Mouse (Mus musculus): ENCODE measurements around the gene Ccdc28b. TPM values are rescaled to one million over a fixed set of nuclear protein-coding genes. Genes with fewer than 3 reads are reported as not detected.

The Ccdc28b gene
- total RNA-seq, 2 experiments from 2014 or later: 68.6 to 89.0 TPM

DNA sequence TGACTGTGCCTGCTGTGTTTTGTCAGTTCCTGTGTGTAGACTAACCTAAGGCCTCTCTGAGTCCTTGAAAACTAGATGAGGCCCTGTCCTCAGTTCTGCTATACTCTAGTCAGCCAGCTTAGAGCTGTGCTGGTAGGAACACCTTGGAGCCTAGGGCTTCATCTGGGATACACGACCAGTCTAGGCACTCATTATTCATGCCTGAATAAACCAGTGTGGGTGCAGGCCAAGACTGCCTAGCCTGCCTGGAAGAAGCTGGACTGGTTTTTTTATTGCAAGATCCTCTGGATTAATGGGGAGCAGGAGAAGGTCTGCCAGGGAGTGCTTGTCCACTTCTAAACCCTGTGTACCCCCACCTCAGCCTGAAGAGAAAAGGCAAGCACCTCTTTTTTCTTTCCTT lies 36.8 kb downstream of the Ccdc28b start:
- no peak for ATAC-seq (ENCODE audit: poor library complexity, severe bottlenecking)

DNA sequence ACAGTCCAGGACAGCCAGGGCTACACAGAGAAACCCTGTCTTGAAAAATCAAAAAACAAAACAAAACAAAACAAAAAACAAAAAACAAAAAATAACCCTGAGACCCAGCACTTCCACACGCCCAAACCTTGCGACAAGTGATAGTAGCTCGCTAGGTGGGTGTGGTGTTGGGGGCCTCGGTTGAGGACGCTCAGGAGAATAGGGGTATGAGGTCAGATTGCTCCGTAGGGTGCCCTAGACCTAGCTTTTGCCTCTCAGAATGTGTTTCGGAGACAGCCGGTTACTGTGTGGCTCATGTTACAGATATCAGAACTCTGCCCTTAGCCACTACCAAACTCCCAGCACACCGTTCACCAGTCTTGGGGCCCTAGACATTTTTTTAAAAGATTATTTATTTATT lies 38.0 kb downstream of the Ccdc28b start:
- ATAC-seq (ENCODE audit: poor library complexity, severe bottlenecking): no peak

DNA sequence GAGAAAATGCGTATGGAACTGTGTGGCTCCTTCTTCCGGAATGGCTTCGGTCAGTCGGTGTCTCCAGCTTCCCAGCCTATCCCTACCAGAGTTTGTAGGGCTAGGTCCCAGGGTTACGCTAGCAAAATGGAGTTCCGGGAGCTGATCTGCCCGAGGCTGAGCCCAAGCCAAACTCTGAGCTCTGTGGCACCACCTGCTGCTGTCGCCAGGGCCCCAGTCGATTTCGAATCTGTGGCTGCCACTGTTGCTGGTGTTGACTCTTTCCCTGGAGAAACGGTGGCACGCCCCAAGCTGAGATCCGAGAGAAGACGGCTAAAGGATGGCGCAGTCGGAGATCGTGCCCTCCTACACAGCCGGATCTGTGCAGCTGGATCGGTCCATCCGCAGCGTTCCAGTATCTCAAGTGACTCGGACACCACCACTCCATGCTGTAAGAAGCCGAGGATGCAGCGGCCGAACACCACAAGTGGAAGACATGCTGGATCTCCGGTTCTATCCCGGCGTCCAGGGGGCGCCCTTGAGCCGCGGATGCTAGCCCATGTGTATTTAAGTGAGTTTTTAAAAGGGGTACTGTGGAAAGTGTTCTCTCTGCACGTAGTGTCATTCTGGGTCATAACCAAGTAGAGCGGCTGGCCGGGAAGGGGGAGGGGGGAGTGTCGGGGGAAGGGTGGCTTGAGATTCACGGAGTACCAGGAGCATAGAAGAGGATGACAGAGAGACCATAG lies 38.7 kb downstream of the Ccdc28b start:
- peak; percentile 94 for ATAC-seq (ENCODE audit: poor library complexity, severe bottlenecking)

DNA sequence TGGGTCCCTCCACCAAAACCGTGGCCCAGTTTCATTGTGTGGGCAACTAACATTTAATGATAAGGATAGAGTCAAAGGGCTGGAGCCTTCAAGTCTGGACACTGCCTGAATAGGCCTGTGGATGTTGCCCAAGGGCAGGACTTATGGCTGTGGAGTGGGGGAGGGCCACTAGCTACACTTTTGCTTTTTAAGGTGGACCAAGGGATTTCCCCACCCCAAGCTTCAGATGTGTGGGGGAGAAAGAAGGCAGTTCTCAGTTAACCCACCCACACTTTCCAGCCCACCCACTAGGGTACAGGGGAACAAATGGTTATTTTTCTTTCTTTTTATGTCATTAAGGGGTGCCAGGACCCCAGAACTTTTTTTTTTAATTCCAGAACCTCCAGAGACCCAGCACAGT lies 39.4 kb downstream of the Ccdc28b start:
- no peak for ATAC-seq (ENCODE audit: poor library complexity, severe bottlenecking)

DNA sequence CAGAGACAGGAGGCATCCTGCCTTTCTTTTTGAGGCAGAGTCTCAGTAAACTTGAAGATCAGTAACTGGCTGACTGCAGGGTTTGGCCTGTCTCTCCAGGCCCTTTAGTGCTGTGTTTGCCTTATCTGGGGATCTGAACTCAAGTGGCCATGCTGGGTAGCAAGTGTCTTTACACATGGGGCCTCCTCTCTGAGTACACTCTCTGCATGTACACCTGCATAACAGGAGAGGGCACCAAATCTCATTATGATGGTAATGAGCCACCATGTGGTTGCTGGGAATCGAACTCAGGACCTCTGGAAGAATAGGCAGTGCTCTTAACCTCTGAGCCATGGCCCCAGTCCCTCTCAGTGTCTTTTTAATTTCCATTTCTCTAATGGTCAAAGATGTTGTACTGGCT lies 41.5 kb downstream of the Ccdc28b start:
- no peak for ATAC-seq (ENCODE audit: poor library complexity, severe bottlenecking)

DNA sequence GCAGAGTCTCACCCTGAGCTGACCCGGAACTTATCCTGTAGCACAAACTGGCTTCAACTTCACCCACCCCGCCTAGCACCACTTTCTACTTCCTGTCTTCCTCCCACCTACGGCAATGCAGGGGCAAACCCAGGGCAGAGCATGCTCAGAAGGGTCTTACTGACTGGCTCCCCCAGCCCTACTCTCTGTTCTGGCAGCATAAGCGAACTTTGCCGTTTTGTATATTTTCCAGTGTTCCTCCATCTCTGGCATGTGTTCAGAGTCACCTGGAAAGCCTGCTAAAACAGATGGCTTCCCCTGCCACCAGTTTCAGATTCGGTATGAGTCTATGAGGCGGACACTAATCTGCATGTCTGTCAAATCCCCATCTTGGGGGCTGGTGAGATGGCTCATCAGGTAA lies 43.4 kb downstream of the Ccdc28b start:
- ATAC-seq (ENCODE audit: poor library complexity, severe bottlenecking): no peak

DNA sequence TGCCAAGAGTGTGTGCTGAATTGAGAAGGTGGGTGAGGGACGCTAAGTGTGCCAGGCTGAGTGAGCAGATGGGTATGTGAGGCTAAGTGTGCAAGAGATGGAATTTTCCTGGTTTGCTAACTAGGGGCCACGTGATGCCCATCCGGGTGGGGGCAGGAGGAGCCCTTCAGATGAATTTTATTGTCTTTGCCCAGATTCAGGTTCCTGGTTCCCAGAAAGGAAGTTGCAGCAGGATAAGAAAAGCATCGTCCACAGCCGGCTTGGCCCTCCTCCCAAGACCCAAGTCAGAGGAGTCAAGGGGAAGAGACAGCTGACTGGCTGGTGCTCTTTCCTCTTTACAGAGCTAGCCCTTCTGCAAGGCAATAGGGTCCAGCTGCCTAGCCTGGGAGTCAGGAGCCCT lies 45.3 kb downstream of the Ccdc28b start, which contains the start of gene Fam167b:
Fam167b (minus strand) TSS at position 84 of the 400 bp plus-strand sequence.
- no peak for ATAC-seq (ENCODE audit: poor library complexity, severe bottlenecking)

DNA sequence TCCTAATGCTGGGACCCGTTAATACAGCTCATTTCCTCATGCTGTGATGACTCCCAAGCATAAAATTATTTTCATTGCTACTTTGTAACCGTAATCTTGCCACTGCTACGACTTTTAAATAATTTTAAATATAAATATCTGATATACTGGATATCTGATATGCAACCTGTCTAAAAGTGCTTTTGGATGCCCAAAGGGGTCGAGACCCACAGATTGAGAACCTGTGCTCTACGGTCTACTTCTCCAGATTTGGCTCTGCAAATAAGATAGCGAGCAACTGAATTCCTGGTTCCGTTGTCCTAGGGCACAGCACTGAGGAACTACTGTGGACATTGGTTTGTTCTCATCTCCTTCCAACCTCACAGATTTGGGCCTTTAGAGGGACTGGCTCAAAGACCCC lies 46.1 kb downstream of the Ccdc28b start:
- no peak for ATAC-seq (ENCODE audit: poor library complexity, severe bottlenecking)

DNA sequence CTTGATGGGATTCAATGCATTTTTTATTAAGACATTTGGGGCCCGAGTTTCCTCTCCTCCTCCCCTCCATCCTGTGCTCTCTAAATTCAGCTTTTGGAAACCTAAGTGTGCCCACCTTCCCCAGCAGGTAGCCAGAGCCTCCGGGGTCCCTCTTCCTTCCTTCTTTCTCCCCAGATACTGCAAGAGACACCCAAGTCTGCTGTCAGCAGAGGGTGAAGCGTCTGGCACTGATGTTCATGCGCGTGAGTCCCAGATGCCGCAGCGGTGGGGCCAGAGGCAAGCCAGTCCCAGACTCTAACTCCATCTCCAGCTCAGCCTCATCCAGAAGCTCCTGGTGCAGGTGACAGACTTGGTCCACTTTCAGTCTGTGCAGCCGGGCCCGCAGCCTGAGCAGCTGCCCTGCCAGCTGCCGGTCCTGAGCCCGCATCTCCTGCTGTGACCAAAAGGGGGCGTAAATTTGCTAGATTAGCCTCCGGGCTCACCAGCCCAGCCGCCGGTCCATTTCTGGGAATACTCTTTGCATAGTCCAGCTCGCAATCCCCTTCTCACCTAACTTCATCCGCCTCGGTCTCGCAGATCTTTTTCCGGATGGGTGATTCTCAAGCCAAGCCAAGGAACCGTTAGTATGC lies 46.8 kb downstream of the Ccdc28b start:
- ATAC-seq (ENCODE audit: poor library complexity, severe bottlenecking): peak; percentile 73

DNA sequence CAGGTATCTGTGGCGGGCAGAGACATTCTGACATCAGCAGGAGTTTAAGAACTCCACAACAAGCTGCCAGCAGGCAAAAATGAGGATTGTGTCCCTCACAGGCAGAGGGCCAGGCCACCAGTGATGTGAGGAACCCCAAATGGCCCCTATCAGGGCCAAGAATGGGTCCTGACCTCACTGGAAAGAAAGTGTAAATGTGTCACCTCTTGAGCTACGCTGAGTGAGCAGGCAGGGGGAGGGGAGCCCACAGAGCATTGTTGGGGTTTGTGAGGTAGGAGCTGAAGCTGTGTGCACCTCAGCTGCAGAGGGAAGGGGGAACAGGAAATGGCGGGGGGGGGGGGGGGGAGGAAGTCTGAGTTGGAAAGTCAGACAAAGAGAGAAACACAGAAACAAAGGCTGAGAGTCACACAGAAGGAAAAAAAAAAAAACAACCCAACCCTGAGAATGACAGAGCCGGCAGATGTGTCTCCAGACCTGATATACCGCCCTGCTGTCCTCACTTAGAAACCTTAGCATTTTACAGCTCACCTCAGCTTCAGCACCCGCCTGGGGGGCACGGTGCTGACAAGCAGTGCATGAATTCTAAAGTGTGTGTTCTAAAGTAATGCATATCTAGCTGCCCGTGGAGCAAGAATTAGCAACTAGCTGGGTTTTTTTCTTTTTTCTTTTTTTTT lies 48.4 kb downstream of the Ccdc28b start:
- ATAC-seq (ENCODE audit: poor library complexity, severe bottlenecking): peak; percentile 72

DNA sequence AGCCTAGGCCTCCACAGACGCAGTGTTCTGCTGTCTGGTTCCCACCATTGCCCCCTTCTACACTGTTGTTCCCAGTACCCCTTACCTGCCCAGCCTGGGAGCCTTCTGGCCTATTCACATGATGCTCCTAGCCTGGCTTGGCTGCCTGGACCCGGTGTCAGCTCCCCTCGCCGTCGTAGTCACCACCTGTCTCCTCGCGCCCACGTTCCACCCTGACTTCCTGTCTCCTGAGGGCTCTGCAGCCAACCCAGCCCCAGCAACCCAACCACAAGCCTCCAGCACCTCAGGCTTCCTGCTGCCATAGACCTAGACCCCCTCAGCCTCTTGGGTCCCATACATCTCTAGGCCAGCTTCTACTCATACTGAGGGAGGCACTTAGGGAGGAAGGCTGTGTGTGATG lies 50.3 kb downstream of the Ccdc28b start, which contains the start of gene Lck:
Lck (minus strand) TSS at position 212 of the 400 bp plus-strand sequence.
- ATAC-seq (ENCODE audit: poor library complexity, severe bottlenecking): 0 out of 2 replicates have a peak, but pooled peaks have one; percentile 22

DNA sequence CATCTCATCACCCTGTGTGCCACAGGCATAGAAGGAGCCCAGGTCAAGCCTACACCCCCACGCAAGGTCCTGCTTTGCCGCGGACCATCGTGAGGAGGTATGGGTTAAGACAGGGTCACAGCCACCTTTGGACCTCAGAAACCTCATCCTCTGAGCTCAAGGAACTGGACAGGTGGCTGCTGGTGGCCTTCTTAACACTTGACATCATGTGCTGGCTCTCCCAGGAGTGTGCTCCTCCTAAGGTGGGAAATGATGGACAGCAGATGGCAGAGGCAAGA lies 50.7 kb downstream of the Ccdc28b start:
- ATAC-seq (ENCODE audit: poor library complexity, severe bottlenecking): no peak

DNA sequence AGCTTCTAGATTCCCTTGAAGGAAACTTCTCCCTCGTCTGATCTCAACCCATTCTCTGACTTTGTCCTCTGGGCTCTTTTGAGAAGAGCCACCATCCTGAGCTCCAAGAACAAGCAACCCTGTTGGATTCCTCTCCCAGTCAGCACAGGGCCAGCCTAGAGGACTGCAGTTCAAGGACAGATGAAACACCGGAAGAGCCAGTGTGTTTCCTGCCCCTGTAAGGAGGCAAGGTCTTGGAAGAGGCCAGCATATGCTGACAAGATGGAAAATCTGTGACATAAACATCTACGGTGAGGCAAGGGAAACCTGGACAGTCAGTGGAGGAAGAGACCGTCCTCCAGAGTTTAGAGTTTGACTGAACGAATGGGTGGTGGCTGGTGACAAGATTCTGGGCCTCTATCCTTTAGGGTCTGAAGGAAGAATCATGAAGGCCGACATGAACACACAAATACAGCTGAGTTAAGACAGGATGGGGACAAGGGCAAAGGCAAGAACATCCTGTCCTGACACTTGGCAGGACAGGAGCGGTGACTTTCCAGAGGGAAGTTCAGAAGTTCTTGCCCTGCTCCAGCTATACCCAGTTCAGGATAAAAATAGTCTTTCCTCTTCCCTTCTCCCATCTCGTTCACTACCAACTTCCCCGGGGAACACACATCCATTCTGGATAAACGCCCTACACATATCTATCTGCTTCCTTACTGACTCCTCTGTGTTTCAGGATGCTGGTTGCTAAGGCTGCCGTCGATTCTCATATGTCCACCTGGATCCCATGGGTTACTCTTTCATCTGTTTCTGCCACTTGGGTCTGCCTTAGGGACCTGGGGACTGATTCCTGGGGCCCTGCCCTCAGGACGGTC lies 51.3 kb downstream of the Ccdc28b start:
- no peak for ATAC-seq (ENCODE audit: poor library complexity, severe bottlenecking)

DNA sequence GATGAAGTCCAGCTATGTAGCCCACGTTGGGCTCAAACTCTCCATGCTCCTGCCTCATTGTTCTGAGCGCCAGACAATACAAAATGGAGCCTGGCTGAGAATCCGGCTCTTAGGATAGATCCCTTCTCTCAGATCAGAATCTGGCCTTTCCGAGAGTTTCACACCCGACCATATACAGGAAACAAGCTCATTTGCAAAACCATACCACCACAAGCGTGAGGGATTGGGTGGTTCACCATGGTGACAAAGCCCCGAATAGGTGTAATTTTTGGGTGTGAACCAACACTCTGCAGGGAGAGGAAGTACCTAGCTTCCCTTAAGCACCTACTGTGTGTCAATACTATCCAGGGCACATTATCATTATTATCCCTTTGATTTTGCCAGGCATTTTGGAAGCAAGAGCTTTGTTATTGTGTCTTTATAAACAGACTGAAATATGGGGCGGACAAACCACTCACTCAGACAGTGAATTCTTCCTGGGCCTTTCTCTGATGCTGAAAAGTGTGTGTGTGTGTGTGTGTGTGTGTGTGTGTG lies 52.1 kb downstream of the Ccdc28b start:
- ATAC-seq (ENCODE audit: poor library complexity, severe bottlenecking): peak; percentile 25; the same call in 1 of the 2 replicates

DNA sequence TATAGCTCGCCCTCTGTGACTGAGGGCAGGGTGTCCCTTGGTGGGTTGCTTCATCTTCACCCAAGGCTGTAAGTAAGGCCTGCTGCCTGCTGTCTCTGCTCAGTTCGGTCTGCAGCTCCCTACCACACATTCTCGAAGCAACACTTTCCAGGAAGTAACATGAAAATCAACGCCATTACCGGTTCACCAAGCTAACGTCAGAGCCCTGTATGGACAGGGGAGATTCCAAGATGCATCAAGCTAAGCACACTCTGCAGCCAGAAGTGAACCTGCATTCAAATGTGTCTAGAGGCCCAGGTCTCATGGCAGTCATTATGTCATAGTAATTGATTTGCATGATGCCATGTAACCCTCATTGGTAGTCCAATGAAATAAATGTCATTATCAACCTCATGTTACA lies 53.7 kb downstream of the Ccdc28b start:
- ATAC-seq (ENCODE audit: poor library complexity, severe bottlenecking): no peak

Other genes starting within 250 kb of the Ccdc28b start
- gene Zbtb8a, start 245.8 kb downstream of the Ccdc28b start, total RNA-seq (2015): 3.0 and 3.3 TPM in 2 replicates
- 9.3 and 9.4 TPM in 2 replicates for gene Zbtb8a, start 245.8 kb downstream of the Ccdc28b start, total RNA-seq (2017)
- gene Zbtb8b, start 183.1 kb downstream of the Ccdc28b start, total RNA-seq (2015): not detected in 2 replicates
- not detected in 2 replicates for gene Zbtb8b, start 183.1 kb downstream of the Ccdc28b start, total RNA-seq (2017)
- gene Bsdc1, start 162.4 kb downstream of the Ccdc28b start, total RNA-seq (2015): 24.3 and 24.9 TPM in 2 replicates
- 28.5 and 35.8 TPM in 2 replicates for gene Bsdc1, start 162.4 kb downstream of the Ccdc28b start, total RNA-seq (2017)
- gene Tssk3, start 132.9 kb downstream of the Ccdc28b start, total RNA-seq (2015): not detected in 2 replicates
- gene Tssk3, start 132.9 kb downstream of the Ccdc28b start, total RNA-seq (2017): not detected in 2 replicates
- gene Fam229a, start 132.8 kb downstream of the Ccdc28b start, total RNA-seq (2015): not detected in 2 replicates
- not detected in 2 replicates for gene Fam229a, start 132.8 kb downstream of the Ccdc28b start, total RNA-seq (2017)
- gene Marcksl1, start 110.4 kb downstream of the Ccdc28b start, total RNA-seq (2015): 28.5 and 32.6 TPM in 2 replicates
- gene Marcksl1, start 110.4 kb downstream of the Ccdc28b start, total RNA-seq (2017): 25.4 and 29.3 TPM in 2 replicates
- gene Hdac1, start 81.2 kb downstream of the Ccdc28b start, total RNA-seq (2015): 94.1 and 98.6 TPM in 2 replicates
- 68.6 and 75.0 TPM in 2 replicates for gene Hdac1, start 81.2 kb downstream of the Ccdc28b start, total RNA-seq (2017)
- 5.6 and 8.2 TPM in 2 replicates for gene Lck, start 50.3 kb downstream of the Ccdc28b start, total RNA-seq (2015)
- gene Lck, start 50.3 kb downstream of the Ccdc28b start, total RNA-seq (2017): 6.0 and 6.9 TPM in 2 replicates
- gene Fam167b, start 45.4 kb downstream of the Ccdc28b start, total RNA-seq (2015): not detected in 2 replicates
- gene Fam167b, start 45.4 kb downstream of the Ccdc28b start, total RNA-seq (2017): not detected in 2 replicates
- gene Eif3i, start 23.3 kb downstream of the Ccdc28b start, total RNA-seq (2015): 186 and 204 TPM in 2 replicates
- 140 and 156 TPM in 2 replicates for gene Eif3i, start 23.3 kb downstream of the Ccdc28b start, total RNA-seq (2017)
- gene Tmem234, start 23.3 kb downstream of the Ccdc28b start, total RNA-seq (2015): 104 and 120 TPM in 2 replicates
- gene Tmem234, start 23.3 kb downstream of the Ccdc28b start, total RNA-seq (2017): 126 and 128 TPM in 2 replicates
- 1.0 and 3.5 TPM in 2 replicates for gene Dcdc2b, start 9.7 kb downstream of the Ccdc28b start, total RNA-seq (2015)
- not detected in 2 replicates for gene Dcdc2b, start 9.7 kb downstream of the Ccdc28b start, total RNA-seq (2017)
- 14.3 and 16.6 TPM in 2 replicates for gene Iqcc, start 4.8 kb downstream of the Ccdc28b start, total RNA-seq (2015)
- gene Iqcc, start 4.8 kb downstream of the Ccdc28b start, total RNA-seq (2017): 6.4 and 7.4 TPM in 2 replicates
- 14.6 and 16.3 TPM in 2 replicates for gene Txlna, start 17.1 kb upstream of the Ccdc28b start, total RNA-seq (2015)
- gene Txlna, start 17.1 kb upstream of the Ccdc28b start, total RNA-seq (2017): 55.8 and 68.1 TPM in 2 replicates
- gene Kpna6, start 48.8 kb upstream of the Ccdc28b start, total RNA-seq (2015): 17.4 and 25.4 TPM in 2 replicates
- gene Kpna6, start 48.8 kb upstream of the Ccdc28b start, total RNA-seq (2017): 20.7 and 21.6 TPM in 2 replicates
- 11.3 and 20.2 TPM in 2 replicates for gene Tmem39b, start 72.9 kb upstream of the Ccdc28b start, total RNA-seq (2015)
- 2.6 and 10.9 TPM in 2 replicates for gene Tmem39b, start 72.9 kb upstream of the Ccdc28b start, total RNA-seq (2017)
- gene Khdrbs1, start 118.4 kb upstream of the Ccdc28b start, total RNA-seq (2015): 83.6 and 94.7 TPM in 2 replicates
- gene Khdrbs1, start 118.4 kb upstream of the Ccdc28b start, total RNA-seq (2017): 69.9 and 89.8 TPM in 2 replicates
- gene Ptp4a2, start 187.3 kb upstream of the Ccdc28b start, total RNA-seq (2015): 363 and 365 TPM in 2 replicates
- gene Ptp4a2, start 187.3 kb upstream of the Ccdc28b start, total RNA-seq (2017): 430 and 463 TPM in 2 replicates

Measured in megakaryocyte, adult 5-6 weeks (primary cell).